Mouse (Mus musculus) MEL (cell line): ENCODE measurements around the gene 1110051M20Rik. TPM values are rescaled to one million over a fixed set of nuclear protein-coding genes. Genes with fewer than 3 reads are reported as not detected.

Source experiments
- DNase-seq: peaks from one replicate; pipeline ENCODE4 v3.0.0; 2011; ENCODE audit warnings: low read depth, low spot score
- H3K27ac ChIP-seq: 2 replicates; pipeline ENCODE4 v1.5.1; 2012; ENCODE audit warnings: low read depth, mild to moderate bottlenecking, control low read depth, low read length, moderate library complexity; ENCODE audit not compliant: control insufficient read depth
- H3K27me3 ChIP-seq, 2 experiments: fragments of 150-350 bp in 1 of 2; sonication (generic) in 1 of 2; 2 replicates each; pipeline ENCODE4 v1.6.1; 2012; ENCODE audit warnings: low read length in 2 of 2, mild to moderate bottlenecking in 2 of 2, improper control_type of control experiment in 1 of 2, moderate library complexity in 1 of 2; ENCODE audit not compliant: insufficient read depth in 2 of 2, control insufficient read depth in 1 of 2
- H3K36me3 ChIP-seq, 2 experiments: 2 replicates each; pipeline ENCODE4 v1.6.1; 2012 to 2014; ENCODE audit warnings: low read length in 2 of 2, improper control_type of control experiment in 1 of 2, inconsistent platforms in 1 of 2, mild to moderate bottlenecking in 1 of 2; ENCODE audit not compliant: insufficient read depth in 2 of 2, control insufficient read depth in 1 of 2
- H3K4me1 ChIP-seq, 2 experiments: fragments of 150-350 bp in 1 of 2; sonication (generic) in 1 of 2; 2 replicates each; pipeline ENCODE4 v1.6.1; 2012; ENCODE audit warnings: low read length in 2 of 2, improper control_type of control experiment in 1 of 2, mild to moderate bottlenecking in 1 of 2; ENCODE audit not compliant: insufficient read depth in 2 of 2, control insufficient read depth in 1 of 2
- H3K4me3 ChIP-seq, 2 experiments: fragments of 150-350 bp in 1 of 2; sonication (generic) in 1 of 2; 2 replicates each; pipeline ENCODE4 v1.5.1; 2012; ENCODE audit warnings: low read depth in 2 of 2, low read length in 2 of 2, mild to moderate bottlenecking in 2 of 2, moderate library complexity in 2 of 2, control low read depth in 1 of 2, improper control_type of control experiment in 1 of 2; ENCODE audit not compliant: control insufficient read depth in 1 of 2, insufficient read depth in 1 of 2
- H3K79me2 ChIP-seq: 2 replicates; pipeline ENCODE4 v1.6.1; 2012; ENCODE audit warnings: mild to moderate bottlenecking, low read length, moderate library complexity; ENCODE audit not compliant: control insufficient read depth, poor library complexity, insufficient read depth
- H3K9ac ChIP-seq: 2 replicates; pipeline ENCODE4 v1.6.1; 2012; ENCODE audit warnings: low read depth, mild to moderate bottlenecking, control low read depth, low read length, moderate library complexity; ENCODE audit not compliant: control insufficient read depth, poor library complexity, severe bottlenecking
- H3K9me3 ChIP-seq: fragments of 150-350 bp; sonication (generic); replicated peaks from 2 replicates; pipeline ENCODE4 v1.6.1; 2012; ENCODE audit warnings: mild to moderate bottlenecking, low read length, improper control_type of control experiment, moderate library complexity; ENCODE audit not compliant: insufficient read depth
- CHD1 ChIP-seq: IDR thresholded peaks from 2 replicates; pipeline ENCODE4 v1.6.1; 2012; ENCODE audit warnings: low read depth, mild to moderate bottlenecking, inconsistent platforms, low read length, improper control_type of control experiment
- CTCF ChIP-seq, 3 experiments: IDR thresholded peaks in 2 of 3; conservative IDR thresholded peaks in 1 of 3; 2 replicates each; pipeline ENCODE4 v1.5.1; 2011 to 2012; ENCODE audit warnings: low read length in 3 of 3, low read depth in 2 of 3, mild to moderate bottlenecking in 2 of 3, improper control_type of control experiment in 1 of 3, inconsistent platforms in 1 of 3, mixed read lengths in 1 of 3, moderate library complexity in 1 of 3; ENCODE audit not compliant: control insufficient read depth in 1 of 3, insufficient read depth in 1 of 3, poor library complexity in 1 of 3, severe bottlenecking in 1 of 3
- E2F4 ChIP-seq: IDR thresholded peaks from 2 replicates; pipeline ENCODE4 v1.6.1; 2011; ENCODE audit warnings: low read depth, low read length, improper control_type of control experiment, borderline replicate concordance
- EP300 ChIP-seq, 2 experiments: IDR thresholded peaks; 2 replicates each; pipeline ENCODE4 v1.6.1; 2011; ENCODE audit warnings: improper control_type of control experiment in 2 of 2, low read length in 2 of 2, low read depth in 1 of 2, mild to moderate bottlenecking in 1 of 2
- ETS1 ChIP-seq: IDR thresholded peaks from 2 replicates; pipeline ENCODE4 v1.6.1; 2012; ENCODE audit warnings: low read depth, mild to moderate bottlenecking, inconsistent platforms, low read length, improper control_type of control experiment, moderate library complexity
- GABPA ChIP-seq: IDR thresholded peaks from 2 replicates; pipeline ENCODE4 v1.6.1; 2012; ENCODE audit warnings: low read depth, mild to moderate bottlenecking, inconsistent platforms, low read length, improper control_type of control experiment, moderate library complexity
- JUND ChIP-seq: IDR thresholded peaks from 2 replicates; pipeline ENCODE4 v1.6.1; 2011; ENCODE audit warnings: low read depth, mild to moderate bottlenecking, improper control_type of control experiment, low read length
- KAT2A ChIP-seq: conservative IDR thresholded peaks from 2 replicates; pipeline ENCODE4 v1.6.1; 2012; ENCODE audit warnings: low read depth, low read length, improper control_type of control experiment, inconsistent platforms
- MAX ChIP-seq: IDR thresholded peaks from 2 replicates; pipeline ENCODE4 v1.6.1; 2011; ENCODE audit warnings: low read length, improper control_type of control experiment
- MAZ ChIP-seq: IDR thresholded peaks from 2 replicates; pipeline ENCODE4 v1.6.1; 2012; ENCODE audit warnings: low read depth, mild to moderate bottlenecking, inconsistent platforms, low read length, improper control_type of control experiment
- MEF2A ChIP-seq: IDR thresholded peaks from 2 replicates; pipeline ENCODE4 v1.6.1; 2014; ENCODE audit warnings: low read depth, mild to moderate bottlenecking, inconsistent platforms, low read length, improper control_type of control experiment; ENCODE audit not compliant: poor library complexity, insufficient replicate concordance, severe bottlenecking; ENCODE audit errors: extremely low read depth
- MYB ChIP-seq: IDR thresholded peaks from 2 replicates; pipeline ENCODE4 v1.6.1; 2011; ENCODE audit warnings: mild to moderate bottlenecking, low read depth, low read length, improper control_type of control experiment
- MYC ChIP-seq: IDR thresholded peaks from 2 replicates; pipeline ENCODE4 v1.6.1; 2011; ENCODE audit warnings: low read depth, mild to moderate bottlenecking, low read length, improper control_type of control experiment, moderate library complexity
- NRF1 ChIP-seq: IDR thresholded peaks from 2 replicates; pipeline ENCODE4 v1.6.1; 2014; ENCODE audit warnings: low read depth, mild to moderate bottlenecking, inconsistent platforms, low read length, improper control_type of control experiment, moderate library complexity; ENCODE audit not compliant: poor library complexity, insufficient read depth, severe bottlenecking
- POLR2A ChIP-seq, 2 experiments: IDR thresholded peaks; 2 replicates each; pipeline ENCODE4 v1.6.1; 2011 to 2012; ENCODE audit warnings: low read length in 2 of 2, mild to moderate bottlenecking in 2 of 2, control low read depth in 1 of 2, improper control_type of control experiment in 1 of 2, low read depth in 1 of 2, moderate library complexity in 1 of 2; ENCODE audit not compliant: control insufficient read depth in 1 of 2, insufficient read depth in 1 of 2, poor library complexity in 1 of 2
- RCOR1 ChIP-seq: IDR thresholded peaks from 2 replicates; pipeline ENCODE4 v1.6.1; 2012; ENCODE audit warnings: low read depth, mild to moderate bottlenecking, inconsistent platforms, low read length, improper control_type of control experiment
- SIN3A ChIP-seq: IDR thresholded peaks from 2 replicates; pipeline ENCODE4 v1.6.1; 2012; ENCODE audit warnings: low read length, improper control_type of control experiment, inconsistent platforms
- SMC3 ChIP-seq: IDR thresholded peaks from 2 replicates; pipeline ENCODE4 v1.6.1; 2011; ENCODE audit warnings: low read depth, low read length, improper control_type of control experiment
- TBP ChIP-seq: IDR thresholded peaks from 2 replicates; pipeline ENCODE4 v1.8.0; 2011; ENCODE audit warnings: low read depth, low read length, improper control_type of control experiment
- TCF12 ChIP-seq: IDR thresholded peaks from 2 replicates; pipeline ENCODE4 v1.6.1; 2014; ENCODE audit warnings: low read depth, mild to moderate bottlenecking, inconsistent platforms, low read length, improper control_type of control experiment, moderate library complexity
- USF1 ChIP-seq: IDR thresholded peaks from 2 replicates; pipeline ENCODE4 v1.6.1; 2014; ENCODE audit warnings: low read depth, mild to moderate bottlenecking, inconsistent platforms, low read length, improper control_type of control experiment, moderate library complexity
- USF2 ChIP-seq, 2 experiments: IDR thresholded peaks; 2 replicates each; pipeline ENCODE4 v1.6.1; 2011 to 2012; ENCODE audit warnings: improper control_type of control experiment in 2 of 2, low read length in 2 of 2, borderline replicate concordance in 1 of 2, inconsistent platforms in 1 of 2, low read depth in 1 of 2, mild to moderate bottlenecking in 1 of 2; ENCODE audit not compliant: insufficient read depth in 1 of 2
- ZC3H11A ChIP-seq: IDR thresholded peaks from 2 replicates; pipeline ENCODE4 v1.6.1; 2012; ENCODE audit warnings: low read depth, mild to moderate bottlenecking, inconsistent platforms, low read length, improper control_type of control experiment
- ZMIZ1 ChIP-seq: IDR thresholded peaks from 2 replicates; pipeline ENCODE4 v1.6.1; 2012; ENCODE audit warnings: low read depth, mild to moderate bottlenecking, inconsistent platforms, low read length, improper control_type of control experiment, moderate library complexity
- ZNF384 ChIP-seq: IDR thresholded peaks from 2 replicates; pipeline ENCODE4 v1.6.1; 2012; ENCODE audit warnings: low read depth, mild to moderate bottlenecking, inconsistent platforms, low read length, improper control_type of control experiment
- polyA plus RNA-seq, 2 experiments: library from polyadenylated mRNA; stranded (reverse) in 1 of 2; unstranded in 1 of 2; fragments of >175 nt in 1 of 2; fragments of >200 nt in 1 of 2; gene quantifications; 2 replicates each; pipeline versions ENCODE4 v1.2.1 to v1.2.4; 2012; ENCODE audit warnings: low replicate concordance in 2 of 2, low read depth in 1 of 2; ENCODE audit not compliant: insufficient read length in 2 of 2, insufficient read depth in 1 of 2, missing spikeins in 1 of 2
- total RNA-seq: library from RNA; depleted of rRNA; stranded (reverse); fragments of 300-350 nt; gene quantifications from 2 replicates; pipeline ENCODE4 v1.2.3, GENCODE M21; 2012

1110051M20Rik gene
- total and polyA plus RNA-seq, 3 experiments = 23.0 to 23.3 TPM; not detected in 1

- no peak for DNase-seq
Observed at GRCm38 (mm10) chr2:91309546-91309945, 135.0 kb downstream of the 1110051M20Rik start.

GRCm38 (mm10) chr2:91308680-91309079, 135.8 kb downstream of the 1110051M20Rik start:
- no peaks in the 10 kb centered on the region for H3K27me3 ChIP-seq
- DNase-seq = no peak
- no peaks in the 10 kb centered on the region for H3K79me2 ChIP-seq
- no peak overlapping the region for H3K27ac ChIP-seq
- no peak overlapping the region for H3K4me3 ChIP-seq
- H3K9me3 ChIP-seq = no peaks in the 10 kb centered on the region
- TF ChIP-seq MEF2A (no peak), NRF1 (no peak), SMC3 (no peak), ZC3H11A (no peak), MAZ (no peak), POLR2A (IDR thresholded peaks at IDR 0.05; ENCODE audit: control insufficient read depth in 1 of 2, insufficient read depth in 1 of 2, low read depth in 1 of 2, low read length in 2 of 2, poor library complexity in 1 of 2) (no peak), USF1 (no peak), MAX (no peak), GABPA (no peak), KAT2A (no peak), E2F4 (no peak), ETS1 (no peak), SIN3A (no peak), TBP (no peak), USF2 (IDR thresholded peaks at IDR 0.05; ENCODE audit: borderline replicate concordance in 1 of 2, insufficient read depth in 1 of 2, low read depth in 1 of 2, low read length in 2 of 2) (no peak), RCOR1 (no peak), CHD1 (no peak), TCF12 (no peak), ZMIZ1 (no peak)
- no peak overlapping the region for H3K9ac ChIP-seq
- H3K4me1 ChIP-seq = peaks cover 3 to 14% of the 10 kb centered on the region in 2 experiments
- peaks cover 0 to 13% of the 10 kb centered on the region in 2 experiments; a peak in 2 of 4 replicates for H3K36me3 ChIP-seq

More at GRCm38 (mm10) chr2:91309546-91309945, 135.0 kb downstream of the 1110051M20Rik start:
- no peak overlapping the region for H3K27ac ChIP-seq
- H3K4me3 ChIP-seq = no peak overlapping the region
- no peaks in the 10 kb centered on the region for H3K9me3 ChIP-seq
- H3K4me1 ChIP-seq = peaks cover 3 to 14% of the 10 kb centered on the region in 2 experiments
- no peak overlapping the region for H3K9ac ChIP-seq
- H3K27me3 ChIP-seq = no peaks in the 10 kb centered on the region
- no peaks in the 10 kb centered on the region for H3K79me2 ChIP-seq
- H3K36me3 ChIP-seq = peaks cover 0 to 13% of the 10 kb centered on the region in 2 experiments; a peak in 2 of 4 replicates
- TF ChIP-seq USF1 = no peak
- TF ChIP-seq EP300 (IDR thresholded peaks at IDR 0.05; ENCODE audit: low read depth in 1 of 2, low read length in 2 of 2) = no peak
- no peak for TF ChIP-seq JUND
- TF ChIP-seq ZNF384 = no peak
- no peak for TF ChIP-seq CTCF (IDR thresholded peaks at IDR 0.05 in 2 of 3, conservative IDR thresholded peaks at IDR 0.05 in 1 of 3; ENCODE audit: control insufficient read depth in 1 of 3, insufficient read depth in 1 of 3, low read depth in 2 of 3, low read length in 3 of 3, poor library complexity in 1 of 3, severe bottlenecking in 1 of 3)
- no peak for TF ChIP-seq TBP
- no peak for TF ChIP-seq POLR2A (IDR thresholded peaks at IDR 0.05; ENCODE audit: control insufficient read depth in 1 of 2, insufficient read depth in 1 of 2, low read depth in 1 of 2, low read length in 2 of 2, poor library complexity in 1 of 2)
- TF ChIP-seq MYB = no peak
- TF ChIP-seq MYC = no peak
